Mouse (Mus musculus): ENCODE data around the gene Tnnt1. TPM values are rescaled to one million over a fixed set of nuclear protein-coding genes. Genes with fewer than 3 reads are reported as not detected.

Gene Tnnt1
- polyA plus RNA-seq, 1 experiment from 2014 or later: 2.5 TPM

GRCm38 (mm10) chr7:4515853-4516252, 329 bp downstream of the Tnnt1 start:
- H3K9me3 ChIP-seq: no peaks in the 10 kb centered on the region
- no peak overlapping the region for H3K4me3 ChIP-seq
- ATAC-seq (replicated peaks): no peak
- no peak overlapping the region for H3K4me2 ChIP-seq (replicated peaks)
- WGBS: 64% methylated on average over 6 of the region's 6 CpGs
- H3K27me3 ChIP-seq: no peaks in the 10 kb centered on the region
- 0 out of 2 replicates have a peak, but pooled peaks cover 2% of the 10 kb centered on the region for H3K4me1 ChIP-seq
- H3K36me3 ChIP-seq: no peaks in the 10 kb centered on the region
- no peak overlapping the region for H3K27ac ChIP-seq (replicated peaks)
- no peak overlapping the region for H3K9ac ChIP-seq (replicated peaks)

- Histone ChIP-seq H3K4me2 (replicated peaks) (no peak overlapping the region), H3K9ac (replicated peaks) (no peak overlapping the region), H3K27ac (replicated peaks) (no peak overlapping the region), H3K36me3 (no peaks in the 10 kb centered on the region), H3K27me3 (no peaks in the 10 kb centered on the region), H3K9me3 (no peaks in the 10 kb centered on the region), H3K4me3 (no peak overlapping the region), H3K4me1 (0 out of 2 replicates have a peak, but pooled peaks cover 5% of the 10 kb centered on the region)
- WGBS: 48% methylated on average over 6 of the region's 6 CpGs
- ATAC-seq (replicated peaks): no peak
Measured at GRCm38 (mm10) chr7:4513829-4514712, 2.1 kb downstream of the Tnnt1 start.

GRCm38 (mm10) chr7:4513236-4513635, 2.9 kb downstream of the Tnnt1 start:
- no peak overlapping the region for H3K27ac ChIP-seq (replicated peaks)
- 31% methylated on average over 13 of the region's 13 CpGs for WGBS
- ATAC-seq (replicated peaks): no peak
- no peaks in the 10 kb centered on the region for H3K27me3 ChIP-seq
- H3K4me2 ChIP-seq (replicated peaks): no peak overlapping the region
- no peak overlapping the region for H3K9ac ChIP-seq (replicated peaks)
- 0 out of 2 replicates have a peak, but pooled peaks cover 5% of the 10 kb centered on the region for H3K4me1 ChIP-seq
- no peak overlapping the region for H3K4me3 ChIP-seq
- no peaks in the 10 kb centered on the region for H3K9me3 ChIP-seq
- H3K36me3 ChIP-seq: no peaks in the 10 kb centered on the region

GRCm38 (mm10) chr7:4511489-4512224, 4.5 kb downstream of the Tnnt1 start:
- no peak overlapping the region for H3K4me3 ChIP-seq
- WGBS: 83% methylated on average over 8 of the region's 8 CpGs
- 0 out of 2 replicates have a peak, but pooled peaks cover 5% of the 10 kb centered on the region for H3K4me1 ChIP-seq
- H3K9ac ChIP-seq (replicated peaks): no peak overlapping the region
- no peaks in the 10 kb centered on the region for H3K9me3 ChIP-seq
- no peak overlapping the region for H3K4me2 ChIP-seq (replicated peaks)
- H3K27me3 ChIP-seq: no peaks in the 10 kb centered on the region
- H3K27ac ChIP-seq (replicated peaks): no peak overlapping the region
- ATAC-seq (replicated peaks): no peak
- no peaks in the 10 kb centered on the region for H3K36me3 ChIP-seq

GRCm38 (mm10) chr7:4509863-4510608, 6.1 kb downstream of the Tnnt1 start:
- 0 out of 2 replicates have a peak, but pooled peaks cover 5% of the 10 kb centered on the region for H3K4me1 ChIP-seq
- no peak overlapping the region for H3K4me2 ChIP-seq (replicated peaks)
- H3K36me3 ChIP-seq: no peaks in the 10 kb centered on the region
- no peaks in the 10 kb centered on the region for H3K27me3 ChIP-seq
- no peak overlapping the region for H3K27ac ChIP-seq (replicated peaks)
- 13% methylated on average over 24 of the region's 24 CpGs for WGBS
- no peak overlapping the region for H3K9ac ChIP-seq (replicated peaks)
- peak; percentile 70 for ATAC-seq (replicated peaks)
- H3K9me3 ChIP-seq: no peaks in the 10 kb centered on the region
- H3K4me3 ChIP-seq: no peak overlapping the region

- Histone ChIP-seq H3K36me3 (no peaks in the 10 kb centered on the region), H3K4me1 (0 out of 2 replicates have a peak, but pooled peaks cover 5% of the 10 kb centered on the region), H3K27ac (replicated peaks) (no peak overlapping the region), H3K4me2 (replicated peaks) (no peak overlapping the region), H3K9me3 (no peaks in the 10 kb centered on the region), H3K9ac (replicated peaks) (no peak overlapping the region), H3K27me3 (no peaks in the 10 kb centered on the region), H3K4me3 (no peak overlapping the region)
- no peak for ATAC-seq (replicated peaks)
- WGBS: 91% methylated on average over 8 of the region's 8 CpGs
Measured at GRCm38 (mm10) chr7:4508739-4509116, 7.5 kb downstream of the Tnnt1 start.

GRCm38 (mm10) chr7:4508062-4508738, 8.0 kb downstream of the Tnnt1 start:
- WGBS: 80% methylated on average over 32 of the region's 32 CpGs

GRCm38 (mm10) chr7:4507220-4507619, 9.0 kb downstream of the Tnnt1 start:
- no peak for ATAC-seq (replicated peaks)
- 68% methylated on average over 4 of the region's 4 CpGs for WGBS

More at GRCm38 (mm10) chr7:4508062-4508738, 8.0 kb downstream of the Tnnt1 start:
- no peak for ATAC-seq (replicated peaks)
- Histone ChIP-seq H3K4me2 (replicated peaks) (no peak overlapping the region), H3K36me3 (no peaks in the 10 kb centered on the region), H3K27ac (replicated peaks) (no peak overlapping the region), H3K4me1 (0 out of 2 replicates have a peak, but pooled peaks cover 5% of the 10 kb centered on the region), H3K27me3 (no peaks in the 10 kb centered on the region), H3K4me3 (no peak overlapping the region), H3K9ac (replicated peaks) (no peak overlapping the region), H3K9me3 (no peaks in the 10 kb centered on the region)

GRCm38 (mm10) chr7:4504646-4505435, 11.3 kb downstream of the Tnnt1 start:
- Histone ChIP-seq H3K4me1 (peaks cover 18% of the 10 kb centered on the region), H3K9me3 (no peaks in the 10 kb centered on the region), H3K4me2 (replicated peaks) (no peak overlapping the region), H3K36me3 (no peaks in the 10 kb centered on the region), H3K27me3 (no peaks in the 10 kb centered on the region), H3K27ac (replicated peaks) (no peak overlapping the region), H3K9ac (replicated peaks) (no peak overlapping the region), H3K4me3 (no peak overlapping the region)
- 68% methylated on average over 11 of the region's 11 CpGs for WGBS
- no peak for ATAC-seq (replicated peaks)

More at GRCm38 (mm10) chr7:4507220-4507619, 9.0 kb downstream of the Tnnt1 start:
- Histone ChIP-seq H3K4me3 (no peak overlapping the region), H3K36me3 (no peaks in the 10 kb centered on the region), H3K4me1 (peaks cover 10% of the 10 kb centered on the region), H3K27ac (replicated peaks) (no peak overlapping the region), H3K9ac (replicated peaks) (no peak overlapping the region), H3K9me3 (no peaks in the 10 kb centered on the region), H3K4me2 (replicated peaks) (no peak overlapping the region), H3K27me3 (no peaks in the 10 kb centered on the region)

GRCm38 (mm10) chr7:4503858-4504257, 12.3 kb downstream of the Tnnt1 start:
- Histone ChIP-seq H3K9me3 (no peaks in the 10 kb centered on the region), H3K36me3 (no peaks in the 10 kb centered on the region), H3K27me3 (no peaks in the 10 kb centered on the region), H3K4me3 (no peak overlapping the region), H3K4me2 (replicated peaks) (no peak overlapping the region), H3K4me1 (peaks cover 26% of the 10 kb centered on the region), H3K9ac (replicated peaks) (no peak overlapping the region), H3K27ac (replicated peaks) (no peak overlapping the region)
- no peak for ATAC-seq (replicated peaks)
- WGBS: 86% methylated on average over 5 of the region's 5 CpGs

- Histone ChIP-seq H3K9ac (replicated peaks) (no peak overlapping the region), H3K4me2 (replicated peaks) (no peak overlapping the region), H3K9me3 (no peaks in the 10 kb centered on the region), H3K36me3 (no peaks in the 10 kb centered on the region), H3K27me3 (no peaks in the 10 kb centered on the region), H3K4me1 (peaks cover 33% of the 10 kb centered on the region), H3K4me3 (no peak overlapping the region), H3K27ac (replicated peaks) (no peak overlapping the region)
- 81% methylated on average over 4 of the region's 4 CpGs for WGBS
- no peak for ATAC-seq (replicated peaks)
Measured at GRCm38 (mm10) chr7:4503100-4503499, 13.1 kb downstream of the Tnnt1 start.

Data from forebrain, embryonic 15.5 days (tissue).